In the genomic region with DNA sequence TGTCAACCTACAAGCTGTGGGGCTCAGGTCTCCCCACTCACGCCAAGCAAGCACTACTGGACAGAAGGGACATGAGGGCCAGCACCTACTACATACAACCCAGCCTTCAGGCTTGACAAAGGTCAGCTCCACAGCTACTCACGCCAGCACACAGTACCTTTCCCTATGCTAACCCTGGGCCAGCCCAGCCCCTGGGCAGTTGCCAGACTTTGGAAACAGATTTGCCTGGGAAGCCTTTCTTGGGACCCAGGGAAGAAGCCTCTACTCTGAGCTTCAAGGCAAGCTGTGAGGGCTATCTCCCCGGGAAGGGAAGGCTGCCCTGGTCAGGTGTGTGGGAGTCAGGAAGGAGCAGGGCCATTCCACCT, we compare ENCODE assay signal across 15 mouse cellular contexts. TPM values are rescaled to one million over a fixed set of nuclear protein-coding genes. Genes with fewer than 3 reads are reported as not detected.
DNase-seq lines count a peak whose midpoint lies in the region; ATAC-seq and TF ChIP-seq lines count a peak whose summit lies in the region.
"Had no signal": no experiment of that assay in that cellular context is flagged by ENCODE, and none has a peak within 500 bp of the region (broad histone marks: within the 10 kb centered on the region; RNA-seq: fewer than 3 reads in every experiment).

No protein-coding gene starts in this region.

- peak; percentile 90 for DNase-seq in heart, adult 11 months
- DNase-seq in heart, adult 8-10 months (ENCODE audit: low spot score) = no peak
- peak; percentile 71 for DNase-seq in kidney, adult 9 months
- peak; percentile 42 for DNase-seq in liver, postnatal 0 days
- no peak for DNase-seq in right cerebral cortex, postnatal 25 days
- no peak for DNase-seq in testis, postnatal 10 days (ENCODE audit: low spot score)
- DNase-seq: cerebellum, adult 2 months; heart, postnatal 14 days; layer of hippocampus, postnatal 36 days; lung, adult 18-20 months; retina, postnatal 1 day; thymus, postnatal 25 days had no signal

- H3K27me3 ChIP-seq in neural tube, embryonic 12.5 days (replicated peaks) = no peaks in the 10 kb centered on the region
- H3K27me3 ChIP-seq in neural tube, embryonic 15.5 days (replicated peaks) = no peaks in the 10 kb centered on the region
- no peaks in the 10 kb centered on the region for H3K27me3 ChIP-seq in liver, postnatal 0 days (ENCODE audit: insufficient read depth, low read length)
- H3K27me3 ChIP-seq: forebrain, embryonic 15.5 days had no signal

- H3K27ac ChIP-seq in neural tube, embryonic 12.5 days = no peak overlapping the region
- H3K27ac ChIP-seq in neural tube, embryonic 15.5 days (replicated peaks) = no peak overlapping the region
- peak overlapping the region; percentile 72 for H3K27ac ChIP-seq in liver, postnatal 0 days (ENCODE audit: low read depth)
- H3K27ac ChIP-seq: forebrain, embryonic 15.5 days had no signal

- WGBS in neural tube, embryonic 12.5 days = 79% methylated on average over 3 of the region's 3 CpGs
- 69% methylated on average over 3 of the region's 3 CpGs for WGBS in neural tube, embryonic 15.5 days
- WGBS in liver, postnatal 0 days (ENCODE audit: insufficient replicate concordance) = 41% methylated on average over 3 of the region's 3 CpGs

- peaks cover 64% of the 10 kb centered on the region for H3K4me1 ChIP-seq in neural tube, embryonic 12.5 days
- H3K4me1 ChIP-seq in neural tube, embryonic 15.5 days = peaks cover 78% of the 10 kb centered on the region
- H3K4me1 ChIP-seq in liver, postnatal 0 days (ENCODE audit: insufficient read depth) = peaks cover 64% of the 10 kb centered on the region

- no peaks in the 10 kb centered on the region for H3K9me3 ChIP-seq in neural tube, embryonic 12.5 days
- H3K9me3 ChIP-seq in neural tube, embryonic 15.5 days (replicated peaks) = no peaks in the 10 kb centered on the region
- no peaks in the 10 kb centered on the region for H3K9me3 ChIP-seq in liver, postnatal 0 days (ENCODE audit: low read length)
- H3K9me3 ChIP-seq: forebrain, embryonic 15.5 days had no signal

- H3K36me3 ChIP-seq in neural tube, embryonic 12.5 days = peaks cover 29% of the 10 kb centered on the region
- H3K36me3 ChIP-seq in neural tube, embryonic 15.5 days = no peaks in the 10 kb centered on the region
- peaks cover 21% of the 10 kb centered on the region for H3K36me3 ChIP-seq in liver, postnatal 0 days (replicated peaks; ENCODE audit: insufficient read depth, low read length)
- H3K36me3 ChIP-seq: forebrain, embryonic 15.5 days had no signal

- H3K4me3 ChIP-seq in neural tube, embryonic 12.5 days = no peak overlapping the region
- no peak overlapping the region for H3K4me3 ChIP-seq in neural tube, embryonic 15.5 days (replicated peaks)
- H3K4me3 ChIP-seq in liver, postnatal 0 days (ENCODE audit: low read depth, low read length) = no peak overlapping the region
- H3K4me3 ChIP-seq: forebrain, embryonic 15.5 days had no signal

- TF ChIP-seq EP300 in liver, postnatal 0 days (IDR thresholded peaks at IDR 0.05; ENCODE audit: low read depth) = no peak

- 0 out of 2 replicates have a peak overlapping the region, but pooled peaks have one; percentile 4 for H3K4me2 ChIP-seq in neural tube, embryonic 12.5 days (replicated peaks)
- no peak overlapping the region for H3K4me2 ChIP-seq in neural tube, embryonic 15.5 days
- H3K4me2 ChIP-seq in liver, postnatal 0 days (ENCODE audit: low read depth, low read length) = peak overlapping the region; percentile 54
- H3K4me2 ChIP-seq: forebrain, embryonic 15.5 days had no signal

- no peak for ATAC-seq in neural tube, embryonic 12.5 days (ENCODE audit: low FRiP score, low read depth)
- no peak for ATAC-seq in neural tube, embryonic 15.5 days (ENCODE audit: low FRiP score)
- 0 out of 2 replicates have a peak, but pooled peaks have one; percentile 18 for ATAC-seq in liver, postnatal 0 days
- ATAC-seq: forebrain, embryonic 15.5 days had no signal

- no peak overlapping the region for H3K9ac ChIP-seq in neural tube, embryonic 12.5 days
- no peak overlapping the region for H3K9ac ChIP-seq in neural tube, embryonic 15.5 days (replicated peaks)
- H3K9ac ChIP-seq in liver, postnatal 0 days (replicated peaks) = peak overlapping the region; percentile 48
- H3K9ac ChIP-seq: forebrain, embryonic 15.5 days had no signal

- no peak for TF ChIP-seq CTCF in liver, postnatal 0 days (IDR thresholded peaks at IDR 0.05; ENCODE audit: low read depth)

RNA-seq across cellular contexts. Expression of a gene that starts 27.8 kb away (rescaled TPM):
- 1 to 10 TPM; 1.2 to 2.0 (median 1.9) TPM for total RNA-seq in heart, adult 8-10 months (2022)
- 19.4 and 19.5 TPM in 2 replicates for polyA plus RNA-seq in neural tube, embryonic 12.5 days (2016; fragmentation: Nextera tagmentation; extraction: Ambion mirVana)
- 40.4 and 45.0 TPM in 2 replicates for polyA plus RNA-seq in neural tube, embryonic 15.5 days (2015; fragmentation: Nextera tagmentation; extraction: Ambion mirVana)
- 0.25 and 0.35 TPM in 2 replicates for polyA plus RNA-seq in liver, postnatal 0 days (2015; fragmentation: Nextera tagmentation; extraction: Ambion mirVana)

RNA-seq across cellular contexts. Expression of a gene that starts 37.5 kb away (rescaled TPM):
- 10 to 100 TPM; 27.4 to 28.6 (median 28.3) TPM for total RNA-seq in heart, adult 8-10 months (2022)
- polyA plus RNA-seq in neural tube, embryonic 12.5 days (2016; fragmentation: Nextera tagmentation; extraction: Ambion mirVana) = 139 TPM in 2 replicates
- polyA plus RNA-seq in neural tube, embryonic 15.5 days (2015; fragmentation: Nextera tagmentation; extraction: Ambion mirVana) = 98.6 and 99.7 TPM in 2 replicates
- 26.2 and 29.7 TPM in 2 replicates for polyA plus RNA-seq in liver, postnatal 0 days (2015; fragmentation: Nextera tagmentation; extraction: Ambion mirVana)

RNA-seq across cellular contexts. Expression of a gene that starts 43.1 kb away (rescaled TPM):
- total RNA-seq in heart, adult 8-10 months (2022) = 10 to 100 TPM in 3 of 4 experiments, 1 to 10 TPM in 1; 8.2 to 13.1 (median 12.1) TPM
- 25.3 and 29.9 TPM in 2 replicates for polyA plus RNA-seq in neural tube, embryonic 12.5 days (2016; fragmentation: Nextera tagmentation; extraction: Ambion mirVana)
- polyA plus RNA-seq in neural tube, embryonic 15.5 days (2015; fragmentation: Nextera tagmentation; extraction: Ambion mirVana) = 12.4 and 15.5 TPM in 2 replicates
- 5.4 and 6.3 TPM in 2 replicates for polyA plus RNA-seq in liver, postnatal 0 days (2015; fragmentation: Nextera tagmentation; extraction: Ambion mirVana)

RNA-seq across cellular contexts. Expression of a gene that starts 45.0 kb away (rescaled TPM):
- total RNA-seq in heart, adult 8-10 months (2022) = 10 to 100 TPM; 22.0 to 25.5 (median 23.5) TPM
- polyA plus RNA-seq in neural tube, embryonic 12.5 days (2016; fragmentation: Nextera tagmentation; extraction: Ambion mirVana) = 51.3 and 51.8 TPM in 2 replicates
- polyA plus RNA-seq in neural tube, embryonic 15.5 days (2015; fragmentation: Nextera tagmentation; extraction: Ambion mirVana) = 41.7 and 44.4 TPM in 2 replicates
- 14.6 and 16.6 TPM in 2 replicates for polyA plus RNA-seq in liver, postnatal 0 days (2015; fragmentation: Nextera tagmentation; extraction: Ambion mirVana)

Comparison
In these comparisons a context has a peak if more than half of its experiments do, and no peak if none do; other contexts are left out.
1. DNase-seq: peak in heart, adult 11 months (single experiment), kidney, adult 9 months (single experiment) and liver, postnatal 0 days (single experiment); none in heart, adult 8-10 months (single experiment), right cerebral cortex, postnatal 25 days (single experiment) and testis, postnatal 10 days (single experiment).
2. RNA of a gene that starts 27.8 kb away (polyA plus RNA-seq): 40.4 to 45.0 TPM in neural tube, embryonic 15.5 days and 19.4 to 19.5 TPM in neural tube, embryonic 12.5 days; 0.25 to 0.35 TPM in liver, postnatal 0 days; every median in the first group is over 10 times any median in the second.